Mouse (Mus musculus) MEL (cell line): ENCODE data around the gene Tubal3. TPM values are rescaled to one million over a fixed set of nuclear protein-coding genes. Genes with fewer than 3 reads are reported as not detected.

ENCODE experiments used
- DNase-seq: peaks from one replicate; pipeline ENCODE4 v3.0.0; 2011; ENCODE audit warnings: low read depth, low spot score
- H3K27ac ChIP-seq: 2 replicates; pipeline ENCODE4 v1.5.1; 2012; ENCODE audit warnings: low read depth, mild to moderate bottlenecking, control low read depth, low read length, moderate library complexity; ENCODE audit not compliant: control insufficient read depth
- H3K27me3 ChIP-seq, 2 experiments: fragments of 150-350 bp in 1 of 2; sonication (generic) in 1 of 2; 2 replicates each; pipeline ENCODE4 v1.6.1; 2012; ENCODE audit warnings: low read length in 2 of 2, mild to moderate bottlenecking in 2 of 2, improper control_type of control experiment in 1 of 2, moderate library complexity in 1 of 2; ENCODE audit not compliant: insufficient read depth in 2 of 2, control insufficient read depth in 1 of 2
- H3K36me3 ChIP-seq, 2 experiments: 2 replicates each; pipeline ENCODE4 v1.6.1; 2012 to 2014; ENCODE audit warnings: low read length in 2 of 2, improper control_type of control experiment in 1 of 2, inconsistent platforms in 1 of 2, mild to moderate bottlenecking in 1 of 2; ENCODE audit not compliant: insufficient read depth in 2 of 2, control insufficient read depth in 1 of 2
- H3K4me1 ChIP-seq, 2 experiments: fragments of 150-350 bp in 1 of 2; sonication (generic) in 1 of 2; 2 replicates each; pipeline ENCODE4 v1.6.1; 2012; ENCODE audit warnings: low read length in 2 of 2, improper control_type of control experiment in 1 of 2, mild to moderate bottlenecking in 1 of 2; ENCODE audit not compliant: insufficient read depth in 2 of 2, control insufficient read depth in 1 of 2
- H3K4me3 ChIP-seq, 2 experiments: fragments of 150-350 bp in 1 of 2; sonication (generic) in 1 of 2; 2 replicates each; pipeline ENCODE4 v1.5.1; 2012; ENCODE audit warnings: low read depth in 2 of 2, low read length in 2 of 2, mild to moderate bottlenecking in 2 of 2, moderate library complexity in 2 of 2, control low read depth in 1 of 2, improper control_type of control experiment in 1 of 2; ENCODE audit not compliant: control insufficient read depth in 1 of 2, insufficient read depth in 1 of 2
- H3K79me2 ChIP-seq: 2 replicates; pipeline ENCODE4 v1.6.1; 2012; ENCODE audit warnings: mild to moderate bottlenecking, low read length, moderate library complexity; ENCODE audit not compliant: control insufficient read depth, poor library complexity, insufficient read depth
- H3K9ac ChIP-seq: 2 replicates; pipeline ENCODE4 v1.6.1; 2012; ENCODE audit warnings: low read depth, mild to moderate bottlenecking, control low read depth, low read length, moderate library complexity; ENCODE audit not compliant: control insufficient read depth, poor library complexity, severe bottlenecking
- H3K9me3 ChIP-seq: fragments of 150-350 bp; sonication (generic); replicated peaks from 2 replicates; pipeline ENCODE4 v1.6.1; 2012; ENCODE audit warnings: mild to moderate bottlenecking, low read length, improper control_type of control experiment, moderate library complexity; ENCODE audit not compliant: insufficient read depth
- CTCF ChIP-seq, 3 experiments: IDR thresholded peaks in 2 of 3; conservative IDR thresholded peaks in 1 of 3; 2 replicates each; pipeline ENCODE4 v1.5.1; 2011 to 2012; ENCODE audit warnings: low read length in 3 of 3, low read depth in 2 of 3, mild to moderate bottlenecking in 2 of 3, improper control_type of control experiment in 1 of 3, inconsistent platforms in 1 of 3, mixed read lengths in 1 of 3, moderate library complexity in 1 of 3; ENCODE audit not compliant: control insufficient read depth in 1 of 3, insufficient read depth in 1 of 3, poor library complexity in 1 of 3, severe bottlenecking in 1 of 3
- MAFK ChIP-seq: IDR thresholded peaks from 2 replicates; pipeline ENCODE4 v1.6.1; 2011; ENCODE audit warnings: low read depth, mild to moderate bottlenecking, low read length, improper control_type of control experiment, borderline replicate concordance
- MAX ChIP-seq: IDR thresholded peaks from 2 replicates; pipeline ENCODE4 v1.6.1; 2011; ENCODE audit warnings: low read length, improper control_type of control experiment
- MXI1 ChIP-seq: IDR thresholded peaks from 2 replicates; pipeline ENCODE4 v1.6.1; 2011; ENCODE audit warnings: mild to moderate bottlenecking, low read depth, low read length, improper control_type of control experiment
- MYC ChIP-seq: IDR thresholded peaks from 2 replicates; pipeline ENCODE4 v1.6.1; 2011; ENCODE audit warnings: low read depth, mild to moderate bottlenecking, low read length, improper control_type of control experiment, moderate library complexity
- POLR2AphosphoS5 ChIP-seq: IDR thresholded peaks from 2 replicates; pipeline ENCODE4 v1.6.1; 2012; ENCODE audit warnings: low read depth, borderline replicate concordance, mild to moderate bottlenecking, inconsistent platforms, low read length, moderate library complexity, mixed read lengths
- RCOR1 ChIP-seq: IDR thresholded peaks from 2 replicates; pipeline ENCODE4 v1.6.1; 2012; ENCODE audit warnings: low read depth, mild to moderate bottlenecking, inconsistent platforms, low read length, improper control_type of control experiment
- SIN3A ChIP-seq: IDR thresholded peaks from 2 replicates; pipeline ENCODE4 v1.6.1; 2012; ENCODE audit warnings: low read length, improper control_type of control experiment, inconsistent platforms
- SMC3 ChIP-seq: IDR thresholded peaks from 2 replicates; pipeline ENCODE4 v1.6.1; 2011; ENCODE audit warnings: low read depth, low read length, improper control_type of control experiment
- TAL1 ChIP-seq: IDR thresholded peaks from 2 replicates; pipeline ENCODE4 v1.6.1; 2012; ENCODE audit warnings: mild to moderate bottlenecking, inconsistent platforms, low read length, moderate library complexity, mixed read lengths
- TBP ChIP-seq: IDR thresholded peaks from 2 replicates; pipeline ENCODE4 v1.8.0; 2011; ENCODE audit warnings: low read depth, low read length, improper control_type of control experiment
- UBTF ChIP-seq: IDR thresholded peaks from 2 replicates; pipeline ENCODE4 v1.6.1; 2012; ENCODE audit warnings: low read depth, mild to moderate bottlenecking, inconsistent platforms, low read length, improper control_type of control experiment, moderate library complexity, borderline replicate concordance; ENCODE audit not compliant: insufficient read depth
- USF1 ChIP-seq: IDR thresholded peaks from 2 replicates; pipeline ENCODE4 v1.6.1; 2014; ENCODE audit warnings: low read depth, mild to moderate bottlenecking, inconsistent platforms, low read length, improper control_type of control experiment, moderate library complexity
- ZC3H11A ChIP-seq: IDR thresholded peaks from 2 replicates; pipeline ENCODE4 v1.6.1; 2012; ENCODE audit warnings: low read depth, mild to moderate bottlenecking, inconsistent platforms, low read length, improper control_type of control experiment
- ZKSCAN1 ChIP-seq: IDR thresholded peaks from 2 replicates; pipeline ENCODE4 v1.6.1; 2012; ENCODE audit warnings: low read depth, mild to moderate bottlenecking, inconsistent platforms, low read length, improper control_type of control experiment, moderate library complexity
- polyA plus RNA-seq, 2 experiments: library from polyadenylated mRNA; stranded (reverse) in 1 of 2; unstranded in 1 of 2; fragments of >175 nt in 1 of 2; fragments of >200 nt in 1 of 2; gene quantifications; 2 replicates each; pipeline versions ENCODE4 v1.2.1 to v1.2.4; 2012; ENCODE audit warnings: low replicate concordance in 2 of 2, low read depth in 1 of 2; ENCODE audit not compliant: insufficient read length in 2 of 2, insufficient read depth in 1 of 2, missing spikeins in 1 of 2
- total RNA-seq: library from RNA; depleted of rRNA; stranded (reverse); fragments of 300-350 nt; gene quantifications from 2 replicates; pipeline ENCODE4 v1.2.3, GENCODE M21; 2012

Tubal3 gene
- total and polyA plus RNA-seq, 3 experiments = not detected

- peak; percentile 73 for TF ChIP-seq USF1
- TF ChIP-seq CTCF (IDR thresholded peaks at IDR 0.05 in 2 of 3, conservative IDR thresholded peaks at IDR 0.05 in 1 of 3; ENCODE audit: control insufficient read depth in 1 of 3, insufficient read depth in 1 of 3, low read depth in 2 of 3, low read length in 3 of 3, poor library complexity in 1 of 3, severe bottlenecking in 1 of 3) = no peak
Measured at GRCm38 (mm10) chr13:3913504-3913903, 4.6 kb upstream of the Tubal3 start (continued).

DNA sequence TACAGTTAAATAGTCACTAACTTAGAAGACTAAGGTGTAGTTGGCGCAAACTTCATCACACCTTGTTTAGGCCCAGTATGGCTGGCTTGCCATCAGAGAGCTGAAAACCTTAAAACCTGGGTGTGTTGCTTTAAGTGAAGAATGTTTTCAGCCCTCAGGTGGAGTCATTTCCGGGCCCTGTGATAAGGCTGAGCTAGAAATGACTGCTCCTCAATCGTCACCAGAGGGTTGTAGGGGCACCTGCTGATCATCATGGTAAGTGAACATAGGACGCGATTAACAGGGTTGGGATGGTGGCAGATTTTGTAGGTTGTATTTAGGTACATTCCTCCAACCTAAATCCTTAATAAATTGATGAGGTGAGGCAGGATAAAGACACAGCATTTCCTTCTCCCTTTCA lies 6.4 kb downstream of the Tubal3 start:
- no peak overlapping the region for H3K9ac ChIP-seq
- no peaks in the 10 kb centered on the region for H3K9me3 ChIP-seq
- H3K4me1 ChIP-seq = no peaks in the 10 kb centered on the region
- DNase-seq = no peak
- no peaks in the 10 kb centered on the region for H3K36me3 ChIP-seq
- no peaks in the 10 kb centered on the region for H3K79me2 ChIP-seq
- no peak for TF ChIP-seq MAFK
- no peak for TF ChIP-seq TBP
- TF ChIP-seq ZC3H11A = no peak
- no peak for TF ChIP-seq SMC3
- TF ChIP-seq UBTF = no peak
- TF ChIP-seq MXI1 = no peak
- TF ChIP-seq ZKSCAN1 = no peak
- no peak for TF ChIP-seq RCOR1
- TF ChIP-seq SIN3A = no peak
- no peak for TF ChIP-seq TAL1
- H3K27ac ChIP-seq = no peak overlapping the region
- peaks cover 4 to 6% of the 10 kb centered on the region in 2 experiments for H3K27me3 ChIP-seq
- no peak overlapping the region for H3K4me3 ChIP-seq

DNA sequence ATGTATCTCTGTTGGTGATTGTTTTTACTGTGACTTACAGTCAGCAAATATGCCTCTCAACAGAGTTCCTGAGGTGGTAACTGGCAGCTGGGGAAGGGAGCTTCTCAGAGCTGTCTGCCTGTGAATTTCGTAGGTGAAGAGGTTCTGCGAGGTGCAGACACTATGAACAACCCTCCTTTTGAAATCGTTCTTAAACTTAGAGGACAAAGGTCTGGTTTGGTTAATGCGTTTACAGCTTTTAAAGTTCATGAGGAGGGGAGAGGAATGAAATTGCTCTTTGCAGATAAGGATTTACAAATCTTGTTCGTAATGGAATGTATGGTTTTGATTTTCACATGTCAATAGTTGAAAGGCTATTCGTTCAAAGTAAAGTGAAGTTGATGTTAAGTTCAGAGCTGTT lies 7.6 kb downstream of the Tubal3 start:
- H3K79me2 ChIP-seq = no peaks in the 10 kb centered on the region
- no peaks in the 10 kb centered on the region for H3K36me3 ChIP-seq
- no peak overlapping the region for H3K9ac ChIP-seq
- H3K4me1 ChIP-seq = no peaks in the 10 kb centered on the region
- H3K27ac ChIP-seq = no peak overlapping the region
- H3K9me3 ChIP-seq = no peaks in the 10 kb centered on the region
- H3K4me3 ChIP-seq = no peak overlapping the region
- H3K27me3 ChIP-seq = peaks cover 5 to 10% of the 10 kb centered on the region in 2 experiments
- TF ChIP-seq MAX = no peak
- TF ChIP-seq MYC = no peak
- no peak for TF ChIP-seq SIN3A
- no peak for TF ChIP-seq ZC3H11A
- no peak for TF ChIP-seq RCOR1
- no peak for TF ChIP-seq POLR2AphosphoS5
- no peak for DNase-seq
